Mouse (Mus musculus) adrenal gland, adult 8-10 months (tissue): ENCODE measurements around the gene Ghdc. TPM values are rescaled to one million over a fixed set of nuclear protein-coding genes. Genes with fewer than 3 reads are reported as not detected.

Experiments used
- DNase-seq: peaks from one replicate; pipeline ENCODE4 v3.0.0; 2022
- total RNA-seq, 4 experiments: library from RNA; stranded (reverse); gene quantifications; 2 replicates each; pipeline ENCODE4 v1.2.4; 2022

Gene Ghdc
- total RNA-seq, 4 experiments from 2014 or later, result 23.1 to 26.4 (median 24.7) TPM

- DNase-seq, result no peak
Observed at GRCm38 (mm10) chr11:100716649-100717048, 54.1 kb downstream of the Ghdc start.

Other genes with a start within 250 kb of the Ghdc start
- gene Acly, start 243.0 kb downstream of the Ghdc start, total RNA-seq, result 1,000 to 10,000 TPM; 1,202 to 1,723 (median 1,362) TPM
- gene Ttc25, start 225.3 kb downstream of the Ghdc start, total RNA-seq, result 1 to 10 TPM; 4.4 to 6.4 (median 5.4) TPM
- gene Cnp, start 196.1 kb downstream of the Ghdc start, total RNA-seq, result 10 to 100 TPM; 47.5 to 85.0 (median 71.9) TPM
- gene Nkiras2, start 151.7 kb downstream of the Ghdc start, total RNA-seq, result 10 to 100 TPM; 34.3 to 37.3 (median 36.7) TPM
- gene Dnajc7, start 150.8 kb downstream of the Ghdc start, total RNA-seq, result 100 to 1,000 TPM; 204 to 279 (median 249) TPM
- 1 to 10 TPM in 1 of 4 experiments, under 1 TPM in 3; 0.29 to 3.4 (median 0.66) TPM for gene Zfp385c, start 78.5 kb downstream of the Ghdc start, total RNA-seq
- 100 to 1,000 TPM in 1 of 4 experiments, 10 to 100 TPM in 3; 56.4 to 143 (median 79.7) TPM for gene Dhx58, start 66.7 kb downstream of the Ghdc start, total RNA-seq
- 10 to 100 TPM; 43.3 to 57.7 (median 52.2) TPM for gene Kat2a, start 58.5 kb downstream of the Ghdc start, total RNA-seq
- gene Hspb9, start 57.1 kb downstream of the Ghdc start, total RNA-seq, result under 1 TPM in 1 of 4 experiments, not detected in 3; 0.59 TPM
- gene Rab5c, start 32.7 kb downstream of the Ghdc start, total RNA-seq, result 100 to 1,000 TPM; 183 to 210 (median 190) TPM
- under 1 TPM; 0.15 to 0.31 (median 0.23) TPM for gene Kcnh4, start 11.0 kb downstream of the Ghdc start, total RNA-seq
- gene Hcrt, start 8.0 kb downstream of the Ghdc start, total RNA-seq, result not detected
- 10 to 100 TPM; 64.5 to 92.1 (median 73.7) TPM for gene Stat5b, start 79.8 kb upstream of the Ghdc start, total RNA-seq
- gene Stat5a, start 88.4 kb upstream of the Ghdc start, total RNA-seq, result 10 to 100 TPM; 30.6 to 60.4 (median 41.2) TPM
- 100 to 1,000 TPM in 1 of 4 experiments, 10 to 100 TPM in 3; 84.0 to 116 (median 95.7) TPM for gene Stat3, start 168.6 kb upstream of the Ghdc start, total RNA-seq
- 100 to 1,000 TPM; 321 to 363 (median 344) TPM for gene Cavin1, start 199.9 kb upstream of the Ghdc start, total RNA-seq
- 100 to 1,000 TPM; 155 to 222 (median 186) TPM for gene Atp6v0a1, start 238.5 kb upstream of the Ghdc start, total RNA-seq